Mouse (Mus musculus): ENCODE results near the gene Zdbf2. TPM values are rescaled to one million over a fixed set of nuclear protein-coding genes. Genes with fewer than 3 reads are reported as not detected.

The Zdbf2 gene
- 3.0 and 3.4 TPM in 2 replicates for polyA plus RNA-seq (2015; fragmentation: Nextera tagmentation; extraction: Ambion mirVana)

DNA sequence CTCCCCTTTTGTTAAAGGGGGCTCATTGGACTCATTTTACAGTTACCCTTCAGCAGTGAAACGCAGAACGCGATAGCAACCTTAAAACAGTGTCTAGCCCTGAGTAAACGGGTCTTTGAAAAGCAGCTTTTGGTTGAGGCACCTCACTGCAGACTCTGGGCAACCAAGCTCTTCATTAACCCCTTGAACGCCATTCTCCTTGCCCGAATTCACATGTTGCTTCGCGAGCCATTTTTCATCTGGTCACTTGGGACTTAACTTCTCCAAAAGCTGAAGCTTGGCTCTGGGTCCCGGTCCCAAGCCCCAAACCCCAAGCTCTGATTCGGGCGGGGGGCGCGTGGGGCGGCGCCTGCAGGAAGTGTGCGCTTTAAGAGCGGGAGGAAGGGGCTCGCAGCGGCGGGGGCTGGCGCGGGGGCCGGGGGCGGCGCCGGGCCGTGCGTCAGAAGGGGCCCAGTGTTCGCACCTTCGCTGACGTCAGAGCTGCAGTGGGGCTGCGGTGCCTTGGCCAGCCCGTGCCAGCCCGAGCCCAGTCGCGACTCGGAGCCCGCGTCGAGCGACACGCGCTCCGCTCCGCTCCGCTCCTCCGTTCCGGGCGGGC lies at the start of gene Zdbf2:
TSS of gene Zdbf2 (plus strand) at position 525 of the 598 bp plus-strand sequence.
- Histone ChIP-seq H3K4me2 (ENCODE audit: low read depth, low read length) (peak within 1 kb of the TSS; percentile 79), H3K27me3 (replicated peaks; ENCODE audit: control insufficient read depth, insufficient read depth, low read length) (peaks cover 49% of the 10 kb centered on the region), H3K4me1 (ENCODE audit: control insufficient read depth, insufficient read depth, low read length) (peaks cover 6% of the 10 kb centered on the region), H3K36me3 (ENCODE audit: control insufficient read depth, insufficient read depth, low read length) (no peaks in the 10 kb centered on the region), H3K27ac (ENCODE audit: low read length) (peak within 1 kb of the TSS; percentile 48), H3K4me3 (ENCODE audit: low read length) (peak within 1 kb of the TSS; percentile 60), H3K9ac (ENCODE audit: low read depth, low read length) (peak within 1 kb of the TSS; percentile 69), H3K9me3 (ENCODE audit: control insufficient read depth, low read length) (no peaks in the 10 kb centered on the region)
- WGBS, result 2% methylated on average over 49 of the region's 49 CpGs
- peak; percentile 80 for ATAC-seq

DNA sequence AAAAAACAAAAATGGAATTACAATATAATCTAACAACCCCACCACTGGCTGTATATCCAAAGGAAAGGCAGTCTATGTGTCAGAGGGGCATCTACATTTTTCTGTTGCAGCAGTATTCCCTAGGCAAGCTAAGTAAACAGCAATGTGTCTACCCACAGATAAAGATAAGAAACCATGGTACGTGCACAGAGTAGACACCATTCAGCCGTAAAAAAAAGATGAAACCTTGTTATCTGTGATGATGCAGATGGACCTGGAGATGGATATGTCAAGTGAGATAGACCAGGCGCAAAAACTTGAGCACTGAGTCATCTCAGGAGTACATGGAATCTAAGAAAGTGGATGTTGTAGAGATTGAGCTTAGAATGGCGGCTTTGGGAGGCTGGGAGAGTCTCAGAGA lies 48.1 kb upstream of the Zdbf2 start:
- no peak for ATAC-seq
- H3K27me3 ChIP-seq (replicated peaks; ENCODE audit: control insufficient read depth, insufficient read depth, low read length), result no peaks in the 10 kb centered on the region
- no peak overlapping the region for H3K4me2 ChIP-seq (ENCODE audit: low read depth, low read length)
- no peaks in the 10 kb centered on the region for H3K4me1 ChIP-seq (ENCODE audit: control insufficient read depth, insufficient read depth, low read length)
- no peak overlapping the region for H3K4me3 ChIP-seq (ENCODE audit: low read length)
- 51% methylated on average over 4 of the region's 4 CpGs for WGBS
- no peak overlapping the region for H3K9ac ChIP-seq (ENCODE audit: low read depth, low read length)
- H3K9me3 ChIP-seq (ENCODE audit: control insufficient read depth, low read length), result no peaks in the 10 kb centered on the region
- no peaks in the 10 kb centered on the region for H3K36me3 ChIP-seq (ENCODE audit: control insufficient read depth, insufficient read depth, low read length)
- H3K27ac ChIP-seq (ENCODE audit: low read length), result no peak overlapping the region

GRCm38 (mm10) chr1:63225890-63226289 lies 47.2 kb upstream of the Zdbf2 start:
- Histone ChIP-seq H3K9me3 (ENCODE audit: control insufficient read depth, low read length) (no peaks in the 10 kb centered on the region), H3K4me3 (ENCODE audit: low read length) (no peak overlapping the region), H3K27ac (ENCODE audit: low read length) (no peak overlapping the region), H3K9ac (ENCODE audit: low read depth, low read length) (no peak overlapping the region), H3K4me2 (ENCODE audit: low read depth, low read length) (no peak overlapping the region), H3K36me3 (ENCODE audit: control insufficient read depth, insufficient read depth, low read length) (no peaks in the 10 kb centered on the region), H3K4me1 (ENCODE audit: control insufficient read depth, insufficient read depth, low read length) (no peaks in the 10 kb centered on the region), H3K27me3 (replicated peaks; ENCODE audit: control insufficient read depth, insufficient read depth, low read length) (no peaks in the 10 kb centered on the region)
- ATAC-seq, result no peak
- 19% methylated on average over 7 of the region's 7 CpGs for WGBS

DNA sequence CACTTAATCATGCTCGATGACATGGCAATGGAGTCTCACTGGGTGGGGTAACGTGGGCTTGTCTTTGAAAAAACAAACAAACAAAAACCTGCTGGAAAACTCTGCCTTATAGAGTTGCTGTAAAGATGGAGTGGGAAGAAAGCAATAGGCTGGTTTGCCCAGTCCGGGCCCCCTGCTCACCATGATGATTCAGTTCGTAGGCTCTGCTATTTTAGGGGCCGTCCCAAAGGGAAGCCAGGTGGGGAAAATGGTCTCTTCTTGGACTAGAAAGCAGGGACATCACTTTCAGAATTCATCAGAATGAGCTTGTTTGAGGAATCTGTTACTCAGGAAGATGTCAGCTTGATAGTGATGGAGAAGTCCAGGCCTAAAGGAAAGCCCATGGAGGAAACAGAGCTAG lies 45.8 kb upstream of the Zdbf2 start:
- Histone ChIP-seq H3K4me1 (ENCODE audit: control insufficient read depth, insufficient read depth, low read length) (no peaks in the 10 kb centered on the region), H3K4me2 (ENCODE audit: low read depth, low read length) (no peak overlapping the region), H3K9me3 (ENCODE audit: control insufficient read depth, low read length) (no peaks in the 10 kb centered on the region), H3K27me3 (replicated peaks; ENCODE audit: control insufficient read depth, insufficient read depth, low read length) (no peaks in the 10 kb centered on the region), H3K27ac (ENCODE audit: low read length) (no peak overlapping the region), H3K4me3 (ENCODE audit: low read length) (no peak overlapping the region), H3K9ac (ENCODE audit: low read depth, low read length) (no peak overlapping the region), H3K36me3 (ENCODE audit: control insufficient read depth, insufficient read depth, low read length) (no peaks in the 10 kb centered on the region)
- WGBS, result 76% methylated on average over 5 of the region's 5 CpGs
- no peak for ATAC-seq

DNA sequence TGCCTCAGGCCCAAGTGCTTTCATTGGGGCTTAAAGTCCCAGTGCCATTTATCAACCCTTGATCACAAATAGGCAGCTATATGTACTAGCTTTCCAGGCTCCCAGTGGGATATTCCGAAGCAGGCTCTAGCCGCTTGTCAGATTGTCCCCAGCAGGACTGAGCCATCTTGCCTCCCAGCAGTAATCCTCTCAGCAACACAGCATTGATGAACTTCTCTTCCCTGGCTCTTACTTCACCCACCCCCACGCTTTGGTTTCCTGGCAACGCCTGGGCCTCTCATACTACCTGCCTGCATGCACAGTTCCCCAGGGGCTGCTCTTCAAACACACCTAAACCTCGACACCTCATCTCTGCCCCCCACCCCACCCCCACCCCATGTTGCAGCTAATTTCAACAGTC lies 35.7 kb upstream of the Zdbf2 start:
- Histone ChIP-seq H3K27ac (ENCODE audit: low read length) (no peak overlapping the region), H3K36me3 (ENCODE audit: control insufficient read depth, insufficient read depth, low read length) (no peaks in the 10 kb centered on the region), H3K4me3 (ENCODE audit: low read length) (no peak overlapping the region), H3K9me3 (ENCODE audit: control insufficient read depth, low read length) (no peaks in the 10 kb centered on the region), H3K4me1 (ENCODE audit: control insufficient read depth, insufficient read depth, low read length) (no peaks in the 10 kb centered on the region), H3K27me3 (replicated peaks; ENCODE audit: control insufficient read depth, insufficient read depth, low read length) (no peaks in the 10 kb centered on the region), H3K9ac (ENCODE audit: low read depth, low read length) (no peak overlapping the region), H3K4me2 (ENCODE audit: low read depth, low read length) (no peak overlapping the region)
- ATAC-seq, result no peak
- WGBS, result 28% methylated on average over 5 of the region's 5 CpGs

DNA sequence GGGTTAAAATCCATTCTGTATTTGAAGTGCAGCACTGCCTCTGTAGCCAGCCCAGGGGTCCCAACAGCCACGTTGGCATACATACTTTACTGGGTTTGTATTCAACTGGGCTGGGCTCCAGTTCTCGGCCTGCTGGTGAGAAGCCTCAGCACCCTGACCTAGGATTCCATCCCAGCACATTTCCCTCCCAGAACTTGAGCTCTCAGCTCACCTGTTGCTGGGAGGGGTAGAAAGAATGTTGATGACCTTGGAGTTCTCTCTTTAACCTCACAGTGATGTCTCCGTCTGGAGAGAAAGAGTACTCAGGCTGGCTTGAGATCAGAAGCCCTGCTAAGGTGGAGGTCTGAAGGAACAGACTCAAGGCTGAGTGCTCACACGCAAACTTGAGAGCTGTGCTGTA lies 33.8 kb upstream of the Zdbf2 start:
- H3K27ac ChIP-seq (ENCODE audit: low read length), result no peak overlapping the region
- no peak overlapping the region for H3K4me3 ChIP-seq (ENCODE audit: low read length)
- H3K9me3 ChIP-seq (ENCODE audit: control insufficient read depth, low read length), result no peaks in the 10 kb centered on the region
- no peaks in the 10 kb centered on the region for H3K4me1 ChIP-seq (ENCODE audit: control insufficient read depth, insufficient read depth, low read length)
- no peak for ATAC-seq
- H3K36me3 ChIP-seq (ENCODE audit: control insufficient read depth, insufficient read depth, low read length), result no peaks in the 10 kb centered on the region
- WGBS, result 60% methylated on average over 4 of the region's 4 CpGs
- peaks cover 3% of the 10 kb centered on the region for H3K27me3 ChIP-seq (replicated peaks; ENCODE audit: control insufficient read depth, insufficient read depth, low read length)
- H3K4me2 ChIP-seq (ENCODE audit: low read depth, low read length), result no peak overlapping the region
- H3K9ac ChIP-seq (ENCODE audit: low read depth, low read length), result no peak overlapping the region

DNA sequence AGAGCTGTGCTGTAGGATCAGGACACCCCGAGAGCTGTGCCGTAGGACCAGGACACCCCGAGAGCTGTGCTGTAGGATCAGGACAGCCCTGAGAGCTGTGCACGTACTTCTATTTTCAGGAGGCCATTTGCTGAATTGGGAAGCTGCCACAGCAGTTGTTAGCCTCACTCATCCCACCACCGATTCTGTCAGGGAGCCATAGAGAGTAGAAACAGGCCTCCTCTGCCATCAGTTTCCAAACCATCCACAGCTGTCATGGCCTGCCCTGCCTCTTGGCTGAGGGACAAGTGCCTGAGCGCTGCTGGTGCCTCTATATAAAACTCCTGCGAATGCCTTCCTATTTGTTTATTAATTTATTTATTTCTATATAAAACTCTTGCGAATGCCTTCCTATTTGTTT lies 33.3 kb upstream of the Zdbf2 start:
- H3K9me3 ChIP-seq (ENCODE audit: control insufficient read depth, low read length), result no peaks in the 10 kb centered on the region
- H3K4me1 ChIP-seq (ENCODE audit: control insufficient read depth, insufficient read depth, low read length), result no peaks in the 10 kb centered on the region
- no peak for ATAC-seq
- no peaks in the 10 kb centered on the region for H3K36me3 ChIP-seq (ENCODE audit: control insufficient read depth, insufficient read depth, low read length)
- no peak overlapping the region for H3K9ac ChIP-seq (ENCODE audit: low read depth, low read length)
- WGBS, result 78% methylated on average over 8 of the region's 8 CpGs
- peaks cover 3% of the 10 kb centered on the region for H3K27me3 ChIP-seq (replicated peaks; ENCODE audit: control insufficient read depth, insufficient read depth, low read length)
- no peak overlapping the region for H3K27ac ChIP-seq (ENCODE audit: low read length)
- no peak overlapping the region for H3K4me2 ChIP-seq (ENCODE audit: low read depth, low read length)
- no peak overlapping the region for H3K4me3 ChIP-seq (ENCODE audit: low read length)

DNA sequence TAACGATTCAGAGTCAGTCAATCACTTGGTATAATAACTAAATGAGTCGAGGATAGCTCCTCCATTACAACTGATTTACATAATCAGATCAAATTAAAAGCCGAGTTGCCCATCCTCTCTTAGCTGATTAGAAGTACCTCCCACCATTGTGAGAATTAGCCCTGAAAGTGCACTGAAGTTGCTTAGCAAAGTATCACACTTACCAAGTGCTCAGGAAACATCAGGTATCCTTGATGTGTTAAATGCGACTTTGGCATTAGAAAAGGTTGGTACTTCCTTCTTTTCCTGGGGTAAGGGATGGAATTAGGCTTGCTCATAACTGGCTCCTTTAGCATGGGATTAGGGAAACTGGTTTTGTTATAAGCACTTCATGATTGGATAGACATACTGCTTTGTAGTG lies 29.2 kb upstream of the Zdbf2 start:
- Histone ChIP-seq H3K4me3 (ENCODE audit: low read length) (no peak overlapping the region), H3K9me3 (ENCODE audit: control insufficient read depth, low read length) (no peaks in the 10 kb centered on the region), H3K36me3 (ENCODE audit: control insufficient read depth, insufficient read depth, low read length) (no peaks in the 10 kb centered on the region), H3K4me2 (ENCODE audit: low read depth, low read length) (no peak overlapping the region), H3K27me3 (replicated peaks; ENCODE audit: control insufficient read depth, insufficient read depth, low read length) (peaks cover 17% of the 10 kb centered on the region), H3K9ac (ENCODE audit: low read depth, low read length) (no peak overlapping the region), H3K4me1 (ENCODE audit: control insufficient read depth, insufficient read depth, low read length) (no peaks in the 10 kb centered on the region), H3K27ac (ENCODE audit: low read length) (no peak overlapping the region)
- WGBS, result 54% methylated on average over 4 of the region's 4 CpGs
- ATAC-seq, result no peak

DNA sequence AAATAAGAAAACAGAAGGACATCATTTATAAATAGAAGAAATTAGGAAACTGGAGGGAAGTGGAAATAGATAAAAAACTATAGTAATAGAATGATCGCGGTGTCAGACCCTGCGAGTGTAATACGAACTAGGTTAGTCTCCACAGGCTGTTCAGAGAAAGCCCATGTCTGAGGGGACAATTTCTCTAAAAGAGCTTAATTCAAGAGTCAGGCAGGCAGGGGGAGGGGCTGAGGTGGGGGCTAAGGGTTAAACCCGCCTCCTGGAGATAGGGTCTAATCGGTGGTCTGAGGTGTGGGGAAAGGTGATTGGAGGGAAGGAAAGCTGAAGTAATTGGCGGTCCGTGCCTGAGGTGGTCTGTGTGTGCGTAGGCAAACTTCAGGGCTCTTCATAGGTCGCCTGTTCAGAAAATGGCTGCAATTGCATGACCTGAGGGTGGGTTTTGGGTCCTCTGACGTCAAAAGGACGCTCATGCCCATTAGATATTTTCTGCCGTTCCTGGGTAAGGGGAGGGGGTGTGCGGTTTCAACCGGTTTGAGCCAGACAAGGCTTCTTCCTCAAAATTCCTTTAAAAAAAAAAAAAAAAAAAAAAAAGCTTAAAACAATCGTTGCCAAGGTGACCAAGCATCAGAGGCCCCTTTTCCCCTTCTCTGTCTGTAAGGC lies 26.1 kb upstream of the Zdbf2 start:
- no peaks in the 10 kb centered on the region for H3K9me3 ChIP-seq (ENCODE audit: control insufficient read depth, low read length)
- peaks cover 33% of the 10 kb centered on the region for H3K27me3 ChIP-seq (replicated peaks; ENCODE audit: control insufficient read depth, insufficient read depth, low read length)
- no peak overlapping the region for H3K4me2 ChIP-seq (ENCODE audit: low read depth, low read length)
- H3K9ac ChIP-seq (ENCODE audit: low read depth, low read length), result no peak overlapping the region
- no peak overlapping the region for H3K27ac ChIP-seq (ENCODE audit: low read length)
- WGBS, result 6% methylated on average over 16 of the region's 16 CpGs
- H3K36me3 ChIP-seq (ENCODE audit: control insufficient read depth, insufficient read depth, low read length), result no peaks in the 10 kb centered on the region
- no peaks in the 10 kb centered on the region for H3K4me1 ChIP-seq (ENCODE audit: control insufficient read depth, insufficient read depth, low read length)
- no peak overlapping the region for H3K4me3 ChIP-seq (ENCODE audit: low read length)
- ATAC-seq, result peak; percentile 28; the same call in 1 of the 2 replicates
